Mouse (Mus musculus) brain, adult 2 months (tissue): ENCODE results near the gene Lyzl6.

Experiments
- DNase-seq: peaks from one replicate; pipeline ENCODE4 v3.0.0; 2011; ENCODE audit warnings: low read depth, low spot score

Lyzl6 gene

DNA sequence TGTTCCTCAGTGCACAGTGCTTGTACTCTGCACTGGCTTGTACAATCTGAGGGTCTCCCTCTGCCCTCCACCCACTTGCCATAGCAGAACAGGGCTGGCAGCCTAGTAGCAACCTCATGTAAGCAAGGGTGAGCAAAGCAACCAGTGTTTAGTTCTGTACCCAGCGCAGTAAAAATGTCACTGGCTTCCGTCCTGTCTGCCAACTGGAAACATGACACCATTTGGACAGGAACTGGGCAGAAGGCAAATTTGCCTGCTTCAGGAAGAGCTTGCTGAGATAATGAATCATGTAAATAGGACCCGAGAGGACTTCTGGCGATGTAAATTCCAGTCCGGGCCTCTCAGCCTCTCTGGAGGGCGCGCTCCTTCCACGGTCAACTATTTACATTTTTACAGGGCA, 7.0 kb upstream of the Lyzl6 start:
- peak; percentile 79 for DNase-seq

DNA sequence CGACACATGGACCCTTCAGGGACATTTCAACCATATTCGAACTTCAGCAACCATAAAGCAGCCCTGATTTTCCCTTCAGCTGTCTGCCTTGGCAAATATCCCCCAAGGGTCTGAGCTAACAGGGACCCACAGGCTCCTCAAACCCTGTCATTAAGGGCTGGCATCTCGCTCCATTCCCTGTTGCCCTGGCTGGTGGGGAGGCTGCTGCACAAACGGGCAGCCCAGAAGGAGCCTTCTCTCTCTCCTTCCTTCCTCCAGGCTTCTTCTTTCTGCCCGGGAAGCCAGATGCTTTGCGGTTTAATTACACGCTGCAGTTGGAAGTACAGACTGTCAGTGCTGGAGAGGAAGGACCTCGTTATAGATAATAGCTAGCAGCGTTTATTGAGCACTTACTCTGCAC, 4.5 kb upstream of the Lyzl6 start:
- peak; percentile 64 for DNase-seq

DNA sequence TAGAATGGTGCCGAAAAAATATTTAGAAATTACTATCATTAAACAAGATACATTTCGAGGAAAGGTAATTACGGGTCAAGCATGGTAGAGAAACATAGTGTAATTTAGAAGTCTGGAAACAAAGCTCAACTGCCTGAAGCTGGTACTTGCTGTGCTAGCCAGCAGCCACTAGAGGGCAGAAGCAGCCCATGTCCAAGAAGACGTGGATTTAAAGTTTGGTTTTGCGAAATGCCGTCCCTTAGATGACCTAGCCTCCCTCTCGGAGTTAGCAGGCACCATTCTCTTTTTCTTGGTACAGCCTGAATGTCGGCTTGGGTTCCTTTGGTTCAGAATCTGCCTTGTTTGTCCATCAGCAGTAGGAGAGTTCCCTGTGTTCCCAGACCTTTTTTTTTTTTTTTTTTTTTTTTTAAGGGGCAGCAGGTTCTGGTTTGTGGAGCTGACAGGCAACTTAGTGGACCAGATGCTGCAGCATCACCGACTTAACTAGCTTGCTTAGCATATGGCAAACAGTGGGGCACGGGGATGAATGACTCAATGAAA, 787 bp upstream of the Lyzl6 start:
- DNase-seq, result peak; percentile 90

DNA sequence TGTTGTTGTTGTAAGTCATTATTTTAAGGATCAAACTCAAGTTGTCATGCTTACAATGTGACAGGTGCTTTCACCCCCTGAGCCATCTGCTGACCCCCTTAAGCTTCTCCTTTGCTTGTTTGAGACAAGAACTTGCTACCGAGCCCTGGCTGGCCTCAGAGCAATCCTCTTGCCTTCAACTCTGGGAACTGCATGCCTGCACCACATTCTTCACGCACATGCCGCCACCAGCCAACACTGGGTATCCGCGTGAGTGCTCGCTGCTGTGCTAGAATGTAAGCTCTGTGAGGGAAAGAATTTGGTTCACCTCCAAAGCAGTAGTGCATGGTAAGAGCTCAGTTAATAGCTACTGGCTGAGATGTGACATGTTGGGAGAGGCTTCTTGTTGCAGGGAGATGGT, 2.4 kb downstream of the Lyzl6 start:
- no peak for DNase-seq

DNA sequence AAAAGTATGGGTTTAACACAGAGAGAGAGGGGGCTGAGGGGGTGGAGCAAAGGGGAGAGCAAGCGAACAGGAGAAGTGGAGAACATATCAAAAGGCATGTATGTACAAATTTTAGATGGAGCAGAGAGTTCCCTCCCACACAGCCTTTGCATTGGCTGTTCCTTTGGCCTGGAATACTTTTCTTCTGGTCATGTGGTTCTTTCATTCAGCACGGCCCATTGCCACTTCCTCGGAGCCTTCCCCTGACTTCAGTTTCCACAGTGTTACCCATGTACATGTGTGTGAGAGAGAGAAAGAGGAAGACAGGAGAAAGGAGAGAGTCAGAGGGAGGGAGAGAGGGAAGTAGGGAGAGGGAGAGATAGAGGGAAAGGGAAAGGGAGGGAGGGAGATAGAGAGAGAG, 3.2 kb downstream of the Lyzl6 start:
- no peak for DNase-seq

DNA sequence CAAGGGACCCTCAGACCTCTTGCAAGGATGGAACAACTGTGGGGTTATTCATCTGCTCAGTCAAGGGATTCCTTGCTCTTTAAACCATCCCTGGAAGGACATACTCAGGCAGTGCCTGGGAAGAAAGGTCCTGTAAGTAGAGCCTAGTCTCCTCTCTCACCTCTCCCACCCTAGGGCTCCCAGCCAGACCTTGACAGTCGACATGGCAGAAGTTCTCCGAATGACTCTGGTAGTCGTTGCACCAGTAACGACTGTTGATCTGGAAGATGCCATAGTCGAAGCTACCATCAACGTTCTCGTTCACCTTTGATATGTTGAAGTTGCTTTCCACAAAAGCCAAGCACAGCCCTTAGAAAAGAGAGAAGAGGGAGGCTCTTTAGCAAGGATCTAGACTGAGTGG, 3.9 kb downstream of the Lyzl6 start:
- DNase-seq, result no peak

DNA sequence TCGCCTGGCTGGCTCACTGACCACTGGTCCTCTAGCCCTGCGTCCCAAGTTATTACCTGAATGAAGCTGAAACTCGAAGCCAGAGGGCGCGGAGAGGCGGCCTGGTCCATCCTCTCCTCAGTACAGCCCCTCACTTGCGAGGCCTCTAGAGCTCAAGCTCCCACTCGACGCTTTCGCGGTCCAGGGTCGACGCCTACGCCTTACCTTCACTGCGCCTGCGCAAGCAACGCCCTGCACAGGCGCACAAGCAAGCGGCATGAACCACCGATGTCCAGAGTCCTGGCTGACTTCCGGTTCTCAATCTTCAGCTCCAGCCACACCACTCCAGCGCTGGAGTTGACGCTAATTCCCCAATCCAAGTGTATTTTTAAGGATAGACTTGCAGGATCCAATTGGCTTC, 11.2 kb downstream of the Lyzl6 start:
- DNase-seq, result no peak

DNA sequence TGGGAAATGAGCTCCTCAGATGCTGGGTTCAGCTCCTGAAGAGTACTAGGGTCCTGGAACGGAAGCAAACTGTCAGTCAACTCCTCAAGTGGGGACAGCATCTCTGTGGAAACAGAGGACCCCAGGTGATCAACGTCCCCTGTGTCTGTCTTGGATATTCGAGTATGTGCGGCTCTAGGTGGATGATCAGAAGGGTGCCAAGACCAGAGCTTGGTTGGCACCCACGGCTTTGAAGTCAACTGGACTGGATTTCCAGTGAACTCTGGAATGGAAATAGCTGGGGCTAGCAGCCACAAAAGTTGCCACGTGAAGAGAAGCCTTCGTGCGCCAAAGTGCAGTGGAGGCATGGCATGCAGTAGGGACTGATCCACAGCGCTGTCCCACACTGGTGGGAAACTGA, 17.6 kb downstream of the Lyzl6 start, which contains the start of gene Gm884:
Gene Gm884 (minus strand): TSS at position 101 of the 400 bp plus-strand sequence.
- DNase-seq, result no peak

DNA sequence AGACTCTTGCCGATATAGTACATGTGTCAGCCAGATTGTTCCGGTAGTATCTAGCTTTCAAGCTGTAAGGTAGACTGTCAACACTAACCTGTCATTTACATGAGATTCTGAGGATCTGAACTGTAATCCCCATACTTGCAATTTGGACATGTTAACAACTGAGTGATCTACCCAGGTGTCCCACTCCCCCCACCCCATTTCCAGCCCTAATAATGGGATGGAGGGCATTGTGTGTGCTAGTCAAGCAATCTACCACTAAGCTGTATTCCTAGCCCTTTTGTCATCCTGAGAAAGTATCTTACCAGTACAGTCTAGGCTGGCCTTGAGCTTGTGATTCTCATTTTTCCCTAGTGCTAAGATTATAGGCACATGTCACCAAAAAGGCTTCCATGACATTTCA, 27.9 kb downstream of the Lyzl6 start:
- DNase-seq, result no peak

DNA sequence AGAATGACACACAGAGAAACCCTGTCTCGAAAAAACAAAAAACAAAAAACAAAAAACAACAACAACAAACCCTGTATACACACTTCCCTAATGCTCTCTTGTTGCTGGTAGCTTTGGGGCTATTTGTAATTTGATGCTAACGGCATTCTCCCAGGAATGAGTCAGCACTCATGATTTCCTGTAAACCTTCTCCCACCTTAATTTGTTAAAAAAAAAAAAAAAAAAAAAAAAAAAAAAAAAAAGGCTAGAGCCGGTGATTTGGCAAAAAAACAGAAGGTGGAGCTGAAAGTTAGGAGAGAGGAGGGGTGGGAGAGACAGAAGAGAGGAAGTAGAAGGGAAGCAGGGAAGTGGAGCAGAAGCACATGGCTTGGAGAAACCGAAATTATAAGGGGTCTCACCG, 32.1 kb downstream of the Lyzl6 start:
- DNase-seq, result no peak
